Mouse (Mus musculus): Measurements from ENCODE around the gene Nudt22.
A peak's percentile ranks its signal among the peaks of the same experiment; 100 is the strongest.
"Not testable (repeated sequence)": the region's sequence is repeated elsewhere in the genome, so short reads cannot be mapped to it uniquely, and the experiment has no call there.

Gene Nudt22

DNA sequence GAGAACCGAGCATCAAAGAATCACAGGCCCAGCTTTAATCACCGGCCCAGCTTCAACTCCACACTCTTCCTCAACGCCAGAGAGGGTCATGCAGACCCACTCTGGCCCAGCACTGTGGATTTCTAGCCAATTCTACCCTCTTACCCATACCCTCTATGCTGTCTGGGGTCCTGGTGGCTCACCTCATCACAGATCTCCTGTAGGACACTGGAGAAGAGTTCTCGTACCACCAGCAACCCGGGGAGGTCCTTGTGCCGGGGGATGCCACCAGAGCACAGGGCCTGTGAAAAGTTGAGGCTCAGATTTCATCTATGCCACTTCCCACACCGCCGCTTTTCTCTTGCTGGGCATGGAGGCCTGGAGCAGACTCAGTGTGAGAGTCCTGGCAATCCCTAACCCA, 1.4 kb downstream of the Nudt22 start:
- DNase-seq, result no peak

DNA sequence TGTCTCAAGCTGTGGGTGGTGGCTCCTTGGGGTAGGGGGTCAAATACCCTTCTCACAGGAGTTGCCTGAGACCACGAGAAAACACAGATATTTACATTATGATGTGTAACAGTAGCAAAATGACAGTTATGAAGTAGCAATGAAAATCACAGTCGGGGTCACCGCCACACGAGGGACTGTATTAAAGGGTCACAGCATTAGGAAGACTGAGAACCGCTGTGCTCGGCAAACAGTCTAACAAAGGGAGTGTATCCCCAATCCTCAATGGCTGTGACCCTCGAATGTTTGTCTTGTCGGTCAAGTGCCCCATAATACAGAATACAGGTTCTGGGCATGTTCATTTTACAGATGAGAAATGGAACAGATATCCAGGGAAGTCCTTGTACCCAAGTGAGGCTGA, 1.9 kb downstream of the Nudt22 start:
- DNase-seq, result no peak

DNA sequence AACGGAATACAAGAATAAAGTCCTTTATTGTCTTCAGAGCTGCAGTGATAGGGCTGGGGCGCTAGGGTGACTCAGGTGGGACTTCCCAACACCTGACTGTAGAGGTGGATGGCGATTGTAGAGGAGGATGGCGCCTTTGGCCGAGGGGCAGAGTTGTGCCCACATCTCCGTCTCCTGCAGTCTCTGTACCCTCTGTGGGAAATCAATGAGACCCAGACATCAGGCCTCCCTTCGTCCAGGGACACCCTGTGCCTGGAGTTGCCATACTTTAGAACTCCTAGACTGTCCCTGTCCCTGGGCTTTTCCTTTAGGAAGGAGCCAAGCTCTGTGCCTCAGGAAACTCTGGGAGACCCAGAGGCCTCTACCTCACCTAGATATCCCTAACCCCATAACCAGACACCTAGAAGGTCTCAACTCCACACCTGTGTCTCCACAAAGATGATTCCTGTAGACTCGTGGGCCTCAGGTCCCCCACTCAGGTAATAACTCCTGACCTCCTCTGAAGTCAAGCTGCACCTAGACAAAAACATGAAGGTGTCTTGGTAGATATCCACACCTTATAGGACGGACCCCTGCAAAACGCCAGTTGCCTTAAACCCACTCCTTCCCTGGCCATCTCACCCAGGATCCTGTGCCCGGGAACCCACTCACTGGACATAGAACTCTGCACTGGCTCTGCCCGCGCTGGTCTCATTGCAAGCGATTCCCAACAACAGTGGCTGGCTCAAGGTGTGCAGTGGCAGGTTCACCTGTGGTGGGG, 2.7 kb downstream of the Nudt22 start:
- no peak for DNase-seq

DNA sequence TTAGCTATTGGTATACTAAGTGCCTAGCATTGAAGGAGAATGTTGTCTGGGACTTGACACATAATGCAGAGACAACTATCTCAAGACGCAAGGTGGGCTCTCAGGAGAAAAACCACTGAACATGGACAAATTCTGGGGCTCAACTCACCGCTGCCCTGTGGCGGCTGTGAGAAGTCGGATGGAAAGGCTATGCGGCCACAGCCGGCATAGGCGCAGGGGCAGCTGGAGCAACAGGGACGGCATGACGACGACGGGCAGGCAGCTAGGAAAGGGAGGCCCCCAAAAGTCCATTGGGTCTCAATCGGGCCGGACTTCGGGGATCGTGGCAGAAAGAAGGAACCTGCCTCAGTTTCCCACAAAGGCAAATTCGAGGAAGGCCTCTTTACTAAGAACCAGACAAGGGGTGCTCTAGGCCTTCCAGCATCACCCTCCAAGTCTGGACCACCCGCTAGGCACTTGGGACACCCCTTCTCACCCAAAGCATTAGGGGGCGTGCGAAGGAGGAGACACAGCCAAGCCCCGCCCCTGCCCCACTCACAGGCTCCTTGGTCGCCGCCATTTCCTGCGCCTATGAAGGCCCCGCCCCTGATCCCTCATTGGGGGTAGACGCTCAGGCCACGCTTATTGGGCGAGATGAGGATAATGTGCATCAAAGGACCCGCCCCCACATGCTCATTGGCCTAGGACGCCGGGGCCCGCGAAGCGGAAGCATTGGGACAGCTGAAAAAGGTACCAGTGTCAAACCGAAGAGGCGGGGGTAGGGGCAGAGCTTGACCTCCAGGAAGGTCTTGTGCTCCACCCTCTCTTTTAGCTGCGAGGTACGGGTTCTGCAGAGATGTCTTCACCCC, 3.7 kb downstream of the Nudt22 start, which contains the start of gene Dnajc4:
Gene Dnajc4, minus strand, starts transcription at position 562 of the 848 bp plus-strand sequence.
- DNase-seq, result peak; percentile 98

DNA sequence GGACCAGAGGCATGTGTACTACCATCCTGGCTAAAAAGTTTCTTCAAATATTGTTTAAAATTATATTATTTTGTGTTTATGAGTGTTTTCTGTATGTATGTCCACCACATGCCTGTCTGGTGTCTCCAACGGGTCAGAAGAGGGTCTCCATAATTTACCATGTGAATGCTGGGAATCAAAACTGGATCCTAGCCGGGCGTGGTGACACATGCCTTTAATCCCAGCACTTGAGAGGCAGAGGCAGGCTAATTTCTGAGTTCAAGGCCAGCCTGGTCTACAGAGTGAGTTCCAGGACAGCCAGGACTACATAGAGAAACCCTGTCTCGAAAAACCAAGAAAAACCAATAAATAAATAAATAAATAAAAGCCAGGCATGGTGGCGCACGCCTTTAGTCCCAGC, 4.8 kb downstream of the Nudt22 start:
- DNase-seq, result not testable (repeated sequence)

DNA sequence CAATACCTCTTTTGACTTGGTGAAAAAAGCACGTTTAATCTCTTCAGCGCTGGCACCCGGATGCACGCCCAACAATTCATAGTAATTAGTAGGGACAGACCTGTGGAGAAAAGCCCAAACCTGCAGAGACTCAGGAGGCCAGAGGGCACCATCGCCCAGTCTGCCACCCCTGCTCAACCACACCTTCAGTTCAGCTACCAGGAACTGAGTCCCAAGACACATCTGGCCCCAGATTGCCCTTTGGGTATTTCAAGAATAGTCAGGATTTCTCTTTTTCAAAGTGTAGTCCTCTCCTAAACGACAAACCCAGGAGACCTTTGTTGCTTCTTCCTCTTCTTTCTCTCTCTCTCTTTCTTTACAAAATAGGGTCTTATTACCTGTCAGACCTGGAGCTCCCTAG, 5.2 kb downstream of the Nudt22 start:
- no peak for DNase-seq

DNA sequence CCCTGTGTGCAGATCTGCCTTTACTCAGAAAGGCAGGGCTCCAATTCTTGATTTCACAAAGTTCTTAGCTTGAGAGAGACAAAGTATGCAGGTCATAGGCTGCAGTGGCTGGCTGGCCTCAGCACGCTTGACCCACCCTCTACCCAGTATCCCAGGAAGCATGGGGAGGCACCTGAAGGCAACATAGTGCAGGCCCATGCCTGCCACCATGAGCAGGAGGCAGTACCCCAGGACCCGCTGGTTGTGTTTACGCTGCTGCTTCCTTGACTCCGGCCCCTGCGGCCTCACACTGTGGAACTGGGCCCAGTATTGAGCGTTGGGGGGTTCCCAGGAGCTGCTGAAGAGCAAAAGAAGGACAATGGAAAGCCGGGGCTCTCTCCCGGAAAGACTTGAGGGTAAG, 6.7 kb downstream of the Nudt22 start:
- DNase-seq, result peak; percentile 12

DNA sequence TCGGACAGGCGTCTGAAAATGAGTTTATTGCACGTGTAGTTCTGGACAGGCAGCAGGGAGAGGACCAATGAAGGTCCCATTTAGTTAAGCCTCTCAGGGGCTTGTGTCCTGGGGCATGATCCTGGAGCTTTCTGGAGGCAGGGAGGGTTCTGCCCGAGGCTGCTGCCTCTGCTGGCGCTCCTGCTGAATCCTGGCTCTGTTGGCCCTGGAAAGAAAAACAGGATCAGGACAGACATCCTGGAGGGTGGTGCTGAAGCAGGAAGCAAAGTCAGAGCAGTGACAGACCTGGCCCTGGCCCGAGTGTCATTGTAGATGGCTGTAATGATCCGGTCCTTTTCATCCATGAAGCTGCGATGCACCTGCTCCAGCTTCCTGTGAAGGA, 8.0 kb downstream of the Nudt22 start:
- no peak for DNase-seq

DNA sequence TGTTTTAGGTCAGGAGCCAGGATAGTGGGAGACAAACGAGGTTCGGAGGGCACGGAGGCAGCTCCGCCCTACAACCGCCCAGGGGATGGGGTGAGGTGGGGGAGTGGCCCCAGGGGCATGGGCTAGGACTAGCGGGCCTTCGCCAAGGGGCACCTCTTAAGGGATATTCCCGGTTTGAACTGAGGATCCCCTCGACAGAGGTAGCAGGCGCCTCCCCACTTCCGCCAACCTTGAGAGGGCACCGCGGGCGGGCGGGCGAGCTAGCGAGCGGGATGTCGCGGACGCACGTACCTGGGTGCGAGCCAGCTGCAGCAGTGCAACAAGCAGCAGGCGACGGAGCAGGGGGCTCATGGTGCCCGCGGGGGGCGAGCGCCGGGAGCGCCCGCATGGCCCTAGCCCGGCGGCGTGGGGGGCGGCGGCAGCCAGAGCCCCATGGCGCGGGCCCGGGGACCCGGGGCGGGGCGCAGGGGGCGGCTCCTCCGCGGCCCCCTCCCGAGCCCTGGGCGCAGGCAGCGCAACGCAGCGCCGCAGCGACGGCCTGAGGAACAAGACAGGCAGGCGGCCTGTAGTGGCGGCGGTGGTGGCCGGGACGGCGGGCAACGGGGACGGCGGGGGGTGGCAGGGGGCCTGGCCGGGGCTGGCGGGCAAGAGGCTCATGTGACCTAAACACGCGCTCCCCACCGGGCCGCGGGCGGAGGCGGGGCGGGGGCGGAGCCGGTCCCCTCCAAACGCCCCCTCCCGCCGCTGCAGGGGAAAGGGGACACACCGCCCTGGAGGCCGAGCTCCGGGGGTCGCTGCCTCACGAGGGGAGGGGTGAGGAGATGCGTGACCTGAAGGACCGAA, 8.6 kb downstream of the Nudt22 start, which contains the start of gene Vegfb:
Gene Vegfb, minus strand, starts transcription at position 591 of the 843 bp plus-strand sequence.
- peak; percentile 84 for DNase-seq

DNA sequence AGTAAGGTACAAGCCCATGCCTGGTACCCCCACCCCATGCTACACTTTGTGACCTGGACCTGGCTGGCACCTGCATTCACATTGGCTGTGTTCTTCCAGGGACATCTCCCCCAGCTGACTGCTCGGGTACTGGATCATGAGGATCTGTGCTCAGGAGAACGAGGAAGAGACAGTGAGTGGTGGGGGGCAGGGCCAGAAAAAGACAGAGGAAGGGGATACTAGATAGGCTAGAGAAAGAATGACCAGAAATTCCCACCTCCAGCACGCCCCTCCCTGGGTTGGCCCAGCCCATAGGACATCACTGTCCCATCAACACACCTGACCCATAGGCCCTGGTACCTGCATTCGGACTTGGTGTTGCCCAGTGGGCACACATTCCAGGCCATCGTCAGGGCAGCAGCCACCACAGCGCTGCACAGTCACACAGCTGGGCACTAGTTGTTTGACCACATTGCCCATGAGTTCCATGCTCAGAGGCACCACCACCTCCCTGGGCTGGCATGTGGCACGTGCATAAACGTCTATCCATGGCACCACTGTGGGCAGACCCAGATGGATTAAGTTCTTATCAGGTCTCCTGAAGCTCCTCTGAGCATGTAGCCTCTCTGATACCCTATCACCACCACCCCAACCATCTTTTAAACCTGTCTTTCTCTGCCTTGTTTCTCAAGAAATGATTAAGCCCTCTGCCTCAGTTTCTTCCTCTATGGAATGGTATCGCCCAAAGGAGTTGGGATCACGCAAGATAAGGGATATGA, 9.8 kb downstream of the Nudt22 start:
- DNase-seq, result peak; percentile 16

DNA sequence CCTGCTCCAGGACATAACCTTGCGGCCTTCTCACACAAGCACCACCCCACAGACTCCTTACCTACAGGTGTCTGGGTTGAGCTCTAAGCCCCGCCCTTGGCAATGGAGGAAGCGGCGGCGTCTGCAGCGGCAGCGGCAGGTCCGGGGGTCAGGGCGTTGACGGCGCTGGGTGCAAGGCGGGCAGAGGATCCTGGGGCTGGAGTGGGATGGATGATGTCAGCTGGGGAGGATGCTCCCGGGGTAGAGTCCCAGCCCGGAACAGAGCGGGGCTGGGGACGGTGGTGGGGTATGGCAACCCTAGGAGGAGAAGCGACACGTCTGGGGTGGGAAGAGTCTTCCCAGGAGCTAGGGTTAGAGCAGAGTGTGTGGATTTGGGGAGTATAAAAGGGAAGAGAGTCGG, 10.6 kb downstream of the Nudt22 start:
- DNase-seq, result peak; percentile 30

DNA sequence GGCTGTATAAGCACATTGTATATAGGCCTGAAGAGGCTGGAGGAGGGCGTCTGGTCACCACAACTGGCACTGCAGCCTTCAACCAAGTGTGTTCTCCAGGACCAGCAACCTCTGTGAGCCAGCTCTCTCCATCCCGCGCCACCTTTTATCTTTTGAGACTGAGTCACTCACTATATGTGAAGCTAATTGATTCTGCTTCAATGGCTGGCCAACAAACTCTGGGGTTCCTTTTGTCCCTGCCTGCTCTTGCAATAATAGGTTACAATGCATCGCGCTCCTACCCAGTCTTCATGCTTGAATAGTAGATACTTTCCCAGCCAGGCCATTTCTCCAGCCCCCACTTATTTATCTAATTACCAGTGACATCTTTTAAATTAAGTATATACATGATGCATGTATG, 12.3 kb downstream of the Nudt22 start:
- DNase-seq, result no peak

DNA sequence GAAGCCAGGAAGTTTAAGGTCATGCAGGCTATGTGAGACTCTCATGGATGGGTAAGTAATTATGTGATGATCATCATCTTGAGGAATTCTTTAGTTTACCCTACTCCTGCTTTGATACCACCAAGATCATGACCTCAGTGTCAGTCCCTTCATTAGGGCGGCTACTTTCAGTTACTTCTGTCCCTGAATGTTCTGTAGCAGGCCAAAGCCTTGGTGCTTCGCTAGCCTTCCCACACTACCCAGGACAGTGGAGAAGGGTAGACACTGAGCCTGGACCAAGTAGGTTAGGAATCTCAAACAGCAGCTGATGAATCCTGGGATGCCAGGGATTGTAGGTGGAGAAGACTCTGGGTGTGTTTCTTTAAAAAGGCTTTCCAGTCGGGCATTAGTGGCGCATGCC, 14.5 kb downstream of the Nudt22 start:
- no peak for DNase-seq

DNA sequence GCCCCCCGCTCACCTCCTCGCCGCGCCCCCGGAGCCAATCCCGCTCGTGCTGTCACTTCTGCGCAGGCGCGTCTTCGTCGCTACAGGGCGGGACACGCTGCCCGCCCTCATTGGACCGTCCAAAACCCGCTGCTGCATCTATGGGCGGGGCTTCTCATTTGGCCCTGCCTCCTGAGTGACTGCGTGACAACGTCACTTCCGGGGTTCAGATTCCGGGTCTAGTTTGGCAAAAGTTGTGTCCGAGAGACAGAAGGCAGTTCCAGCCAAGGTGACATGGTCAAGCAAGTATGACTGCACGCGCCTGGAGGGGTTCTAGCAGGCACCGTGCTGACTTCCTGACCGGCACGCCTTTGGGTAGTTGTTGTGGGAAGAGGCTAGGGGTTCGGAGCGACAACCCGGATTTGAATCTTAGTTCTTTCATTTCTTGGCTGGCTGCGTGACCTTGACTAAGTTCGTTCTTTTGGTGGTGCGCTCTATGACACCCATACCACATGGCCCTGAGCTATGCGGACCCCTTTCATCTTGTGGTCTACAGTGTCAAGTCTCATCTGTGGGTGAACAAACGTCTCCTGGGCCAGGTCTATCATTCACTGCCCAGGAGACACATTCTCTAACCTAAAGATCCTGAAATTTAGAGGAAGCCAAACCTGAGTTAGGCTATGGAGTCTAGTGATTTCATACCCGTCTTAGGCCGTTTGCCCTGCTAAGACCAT, 15.4 kb downstream of the Nudt22 start, which contains the start of gene Fkbp2:
Gene Fkbp2, minus strand, starts transcription at position 121 of the 713 bp plus-strand sequence.
- peak; percentile 99 for DNase-seq

DNA sequence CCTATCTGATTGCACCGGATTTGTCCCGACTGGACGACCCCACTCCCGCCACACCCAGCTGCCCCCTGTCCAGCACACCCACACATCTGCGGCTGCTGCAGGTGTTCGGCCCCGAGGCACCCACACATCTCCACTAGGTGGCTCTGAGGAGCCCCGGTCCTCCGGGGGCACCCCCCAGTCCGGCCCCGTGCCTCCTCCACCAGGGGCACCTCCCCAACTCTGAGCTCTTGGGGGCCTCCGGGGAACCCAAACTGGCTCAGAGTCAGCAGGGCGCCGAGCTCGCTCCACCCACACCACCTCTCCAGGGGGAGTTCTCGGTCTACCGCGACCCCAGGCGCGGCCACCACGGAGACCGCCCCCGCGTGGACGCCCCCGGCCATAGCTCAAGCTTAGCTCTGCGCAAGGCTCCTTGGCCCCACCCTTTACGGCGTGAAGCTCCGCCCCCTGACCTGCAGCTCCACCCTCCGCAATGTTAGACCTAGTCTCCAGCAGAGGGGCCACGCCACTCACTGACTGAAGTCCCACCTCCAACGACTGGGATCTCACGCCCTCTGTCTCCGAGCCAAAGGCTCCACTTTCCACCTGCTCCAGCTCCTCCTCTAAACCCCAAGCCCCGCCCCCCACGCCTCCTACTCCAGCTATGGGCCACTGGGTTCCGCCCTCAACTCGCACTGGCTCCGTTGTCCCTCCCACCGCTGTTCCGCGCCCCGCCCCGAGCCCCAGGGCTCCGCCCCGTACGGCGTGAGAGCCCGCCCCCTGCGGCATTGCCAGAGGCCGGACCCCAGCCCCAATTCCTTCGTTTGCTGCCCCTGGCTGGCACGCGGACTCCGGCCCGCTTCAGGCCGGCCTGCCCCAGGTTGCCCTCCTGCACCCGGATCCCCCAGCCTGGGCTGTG, 16.2 kb downstream of the Nudt22 start:
- DNase-seq, result peak; percentile 100

DNA sequence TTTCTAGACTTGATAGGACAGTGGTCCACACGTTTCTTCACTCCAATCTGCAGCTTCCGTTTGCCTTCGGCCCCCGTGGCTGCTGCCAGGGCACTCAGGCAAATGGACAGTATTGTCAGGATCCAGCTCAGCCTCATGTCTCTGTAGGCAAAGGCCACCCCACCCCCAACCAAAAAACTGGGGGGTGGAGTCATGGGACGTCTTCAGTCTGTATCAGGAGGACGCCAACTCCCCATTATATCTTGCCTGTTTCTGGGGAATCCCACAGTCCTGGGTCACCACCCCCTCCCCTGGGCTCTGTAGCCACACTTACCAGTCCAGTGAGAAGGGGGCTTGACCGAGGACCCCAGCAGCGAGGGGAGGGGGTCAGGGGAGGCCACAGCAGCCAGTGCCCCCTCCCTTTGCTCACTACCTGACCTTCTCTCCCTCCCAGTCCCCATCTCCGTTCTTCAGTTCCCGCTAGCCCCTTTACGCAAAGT, 16.9 kb downstream of the Nudt22 start:
- DNase-seq, result peak; percentile 62

DNA sequence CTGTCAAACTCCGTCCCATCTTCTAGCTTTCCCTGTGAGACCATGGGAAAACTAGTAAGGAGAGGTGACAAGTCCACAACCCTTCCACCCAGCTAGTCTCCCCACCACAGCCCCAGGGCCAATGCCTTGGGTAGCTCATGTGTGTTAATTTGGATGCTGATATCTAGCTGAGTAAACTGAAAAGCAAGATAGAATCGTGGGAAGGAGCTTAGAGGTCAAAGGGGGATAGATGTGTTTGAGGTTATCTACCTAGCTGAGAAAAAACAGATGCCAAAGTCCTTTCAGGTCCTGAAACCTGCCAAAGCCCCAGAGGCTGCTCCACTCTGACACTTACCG, 17.3 kb downstream of the Nudt22 start:
- no peak for DNase-seq

DNA sequence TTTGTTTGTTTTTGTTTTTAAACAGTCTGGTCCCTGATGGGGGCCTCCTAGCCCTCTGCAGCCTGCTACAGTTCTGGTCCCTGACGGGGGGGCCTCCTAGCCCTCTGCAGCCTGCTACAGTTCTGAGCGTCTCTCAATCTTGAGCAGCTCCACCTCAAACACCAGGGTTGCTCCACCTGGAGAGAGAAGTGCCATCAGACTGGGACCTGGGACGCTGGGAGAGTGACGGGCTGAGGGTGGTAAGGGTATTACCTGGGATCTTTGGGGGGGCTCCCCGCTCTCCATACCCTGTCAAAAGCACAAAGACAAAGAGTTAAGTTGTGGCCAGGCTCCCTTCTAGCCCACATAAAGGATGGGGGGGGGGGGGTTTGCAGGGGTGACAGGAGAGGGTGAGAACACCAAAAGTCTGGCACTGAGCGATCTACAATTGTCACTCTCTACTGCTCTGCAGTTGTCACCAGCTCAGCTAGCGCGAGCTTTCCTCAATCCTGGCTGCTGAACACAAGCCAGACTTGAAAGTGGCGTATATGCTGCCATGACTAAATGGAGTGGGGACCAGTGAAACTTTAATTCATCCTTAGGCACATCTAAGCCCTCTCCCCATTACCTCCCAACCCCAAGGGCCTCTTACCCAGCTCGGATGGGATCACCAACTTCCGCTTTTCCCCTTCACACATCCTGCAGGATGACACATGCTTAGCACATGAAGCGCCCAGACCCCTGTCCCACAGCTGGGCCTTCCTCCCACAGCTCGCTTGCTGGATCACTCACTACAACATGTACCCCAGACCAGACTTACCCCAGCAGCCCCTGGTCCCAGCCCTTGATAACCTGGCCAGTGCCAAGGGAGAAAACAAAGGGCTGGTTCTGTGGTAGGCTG, 17.9 kb downstream of the Nudt22 start:
- DNase-seq, result no peak
